Mouse (Mus musculus): ENCODE results near the gene Rack1. TPM values are rescaled to one million over a fixed set of nuclear protein-coding genes. Genes with fewer than 3 reads are reported as not detected.

Rack1 gene
- total RNA-seq, 2 experiments from 2014 or later = 223 to 235 TPM

GRCm38 (mm10) chr11:48853474-48854180, 53.5 kb downstream of the Rack1 start:
- peak; percentile 93 to 97 for DNase-seq (ENCODE audit: low spot score in 2 of 2)
- intact Hi-C loops (cut with DNase I) = no loop called here

Other genes with a start within 250 kb of the Rack1 start
- 10 to 100 TPM; 62.6 to 67.1 TPM for gene Trim41, start 17.0 kb downstream of the Rack1 start, total RNA-seq (2021)
- 1 to 10 TPM; 1.4 to 2.2 TPM for gene Trim7, start 25.8 kb downstream of the Rack1 start, total RNA-seq (2021)
- gene Gm12184, start 26.3 kb downstream of the Rack1 start, total RNA-seq (2021) = 1 to 10 TPM in 1 of 2 experiments, under 1 TPM in 1; 0.99 to 1.5 TPM
- gene Irgm1, start 71.4 kb downstream of the Rack1 start, total RNA-seq (2021) = 1 to 10 TPM; 4.6 to 5.0 TPM
- under 1 TPM; 0.34 to 0.39 TPM for gene Gm5431, start 101.9 kb downstream of the Rack1 start, total RNA-seq (2021)
- under 1 TPM; 0.48 to 0.69 TPM for gene Psme2b, start 145.9 kb downstream of the Rack1 start, total RNA-seq (2021)
- not detected for gene Olfr56, start 178.6 kb downstream of the Rack1 start, total RNA-seq (2021)
- gene 9930111J21Rik1, start 179.1 kb downstream of the Rack1 start, total RNA-seq (2021) = under 1 TPM; 0.73 to 0.82 TPM
- gene Gm12185, start 191.9 kb downstream of the Rack1 start, total RNA-seq (2021) = under 1 TPM; 0.09 to 0.11 TPM
- under 1 TPM in 1 of 2 experiments, not detected in 1; 0.50 TPM for gene Tgtp1, start 193.8 kb downstream of the Rack1 start, total RNA-seq (2021)

Data from left cerebral cortex, postnatal 25 days (tissue).